Mouse (Mus musculus) liver, postnatal 0 days (tissue): ENCODE results near the gene Rgs9bp.

ENCODE experiments used
- CTCF ChIP-seq: sonication (generic); IDR thresholded peaks from 2 replicates; pipeline ENCODE4 v1.5.1; 2016; ENCODE audit warnings: antibody characterized with exemption, low read depth
- EP300 ChIP-seq: IDR thresholded peaks from 2 replicates; pipeline ENCODE4 v1.6.1; 2016; ENCODE audit warnings: antibody characterized with exemption, low read depth, mild to moderate bottlenecking

DNA sequence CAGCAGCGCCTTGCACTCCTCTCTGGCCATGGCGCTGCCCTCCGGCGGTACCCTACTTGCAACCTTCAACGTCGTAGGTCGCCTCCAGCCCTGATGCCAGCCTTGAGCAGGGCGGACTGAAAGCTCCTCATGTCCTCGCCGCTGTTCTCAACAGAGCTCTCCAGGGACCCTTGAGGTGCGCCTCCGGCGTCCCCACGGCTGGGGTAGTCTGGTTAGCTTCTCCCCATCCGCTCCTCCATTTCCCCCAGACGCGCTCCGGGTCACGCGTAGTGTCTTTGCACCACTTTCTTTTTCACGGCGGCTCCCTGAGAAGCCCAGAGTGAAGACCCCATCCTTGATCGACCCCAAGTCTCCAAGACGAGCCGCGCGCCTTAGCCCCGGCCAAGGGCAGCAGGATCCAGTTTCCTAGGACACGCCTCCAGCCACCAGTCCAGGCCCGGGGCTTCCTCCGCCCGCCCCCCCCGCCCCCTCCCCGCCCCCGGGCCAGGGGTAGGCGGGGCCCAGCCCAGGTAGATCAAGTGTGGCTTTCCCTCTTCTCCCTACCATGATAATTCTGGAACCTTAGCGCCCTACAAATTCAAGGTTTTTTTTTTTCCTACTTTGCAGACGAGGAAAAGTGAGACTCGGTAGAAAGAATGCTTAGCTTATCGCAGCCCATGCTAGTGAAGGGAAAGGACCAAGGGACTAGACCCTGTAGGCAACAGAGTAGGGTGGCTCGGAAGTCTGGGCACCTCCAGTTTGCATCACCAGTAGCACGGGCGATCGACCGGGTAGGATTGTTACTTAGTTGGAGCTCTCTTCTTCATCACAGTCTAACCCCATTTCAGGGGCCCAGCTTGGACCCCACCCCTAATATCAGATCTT is at the start of gene Rgs9bp:
- no peak for TF ChIP-seq EP300
- TF ChIP-seq CTCF = no peak
